Mouse (Mus musculus) spleen, adult 2 months (tissue): ENCODE measurements around the gene Stk11.

Source experiments
- CTCF ChIP-seq: fragments of 200-500 bp; IDR thresholded peaks from 2 replicates; pipeline ENCODE4 v1.5.1; 2011; ENCODE audit warnings: mild to moderate bottlenecking, inconsistent platforms; ENCODE audit not compliant: insufficient read depth, insufficient read length, insufficient replicate concordance; ENCODE audit errors: extremely low read depth
- POLR2A ChIP-seq: fragments of 200-500 bp; IDR thresholded peaks from 2 replicates; pipeline ENCODE4 v1.6.1; 2011; ENCODE audit warnings: low read depth, low read length, inconsistent platforms

- no peak for TF ChIP-seq CTCF
- TF ChIP-seq POLR2A, result no peak
Observed at GRCm38 (mm10) chr10:80139439-80139775, 23.8 kb downstream of the Stk11 start.
